Comparison of ENCODE assay signal across 15 mouse cellular contexts in genomic region chr17:27518700-27519595, GRCm38 (mm10). TPM values are rescaled to one million over a fixed set of nuclear protein-coding genes. Genes with fewer than 3 reads are reported as not detected.
A peak's percentile ranks its signal among the peaks of the same experiment; 100 is the strongest.
DNase-seq lines count a peak whose midpoint lies in the region; ATAC-seq and TF ChIP-seq lines count a peak whose summit lies in the region.
"Had no signal": no experiment of that assay in that cellular context is flagged by ENCODE, and none has a peak within 500 bp of the region (broad histone marks: within the 10 kb centered on the region; RNA-seq: fewer than 3 reads in every experiment).

No protein-coding gene starts in this region.

- H3K9me3 ChIP-seq in lung, embryonic 15.5 days: no peaks in the 10 kb centered on the region
- no peaks in the 10 kb centered on the region for H3K9me3 ChIP-seq in hindbrain, embryonic 10.5 days
- no peaks in the 10 kb centered on the region for H3K9me3 ChIP-seq in midbrain, embryonic 10.5 days (replicated peaks)
- no peaks in the 10 kb centered on the region for H3K9me3 ChIP-seq in neural tube, embryonic 13.5 days
- H3K9me3 ChIP-seq in intestine, embryonic 16.5 days (ENCODE audit: control insufficient read depth, low read length): no peaks in the 10 kb centered on the region
- H3K9me3 ChIP-seq: embryonic facial prominence, embryonic 12.5 days; heart, embryonic 15.5 days; limb, embryonic 12.5 days had no signal

- no peak for DNase-seq in lung, adult 18-20 months
- peak; percentile 80 for DNase-seq in hindbrain, embryonic 10.5 days (ENCODE audit: low spot score)
- peak; percentile 82 for DNase-seq in midbrain, embryonic 10.5 days (ENCODE audit: low spot score)
- no peak for DNase-seq in gastrocnemius, adult 2 months
- DNase-seq: cerebellum, adult 11 months; layer of hippocampus, adult 9-11 months; thymus, postnatal 25 days had no signal

- H3K4me3 ChIP-seq in lung, embryonic 15.5 days: no peak overlapping the region
- peak overlapping the region; percentile 4 for H3K4me3 ChIP-seq in hindbrain, embryonic 10.5 days
- H3K4me3 ChIP-seq in midbrain, embryonic 10.5 days: peak overlapping the region; percentile 23; the same call in 1 of the 2 replicates
- no peak overlapping the region for H3K4me3 ChIP-seq in neural tube, embryonic 13.5 days
- no peak overlapping the region for H3K4me3 ChIP-seq in intestine, embryonic 16.5 days (ENCODE audit: low read length)
- H3K4me3 ChIP-seq in gastrocnemius, adult 2 months: no peak overlapping the region
- H3K4me3 ChIP-seq: embryonic facial prominence, embryonic 12.5 days; heart, embryonic 15.5 days; limb, embryonic 12.5 days had no signal

- H3K9ac ChIP-seq in lung, embryonic 15.5 days: no peak overlapping the region
- H3K9ac ChIP-seq in neural tube, embryonic 13.5 days: 0 out of 2 replicates have a peak overlapping the region, but pooled peaks have one; percentile 1
- no peak overlapping the region for H3K9ac ChIP-seq in intestine, embryonic 16.5 days (ENCODE audit: low read depth, low read length)
- H3K9ac ChIP-seq: embryonic facial prominence, embryonic 12.5 days; heart, embryonic 15.5 days; limb, embryonic 12.5 days had no signal

- peaks cover 83% of the 10 kb centered on the region for H3K27me3 ChIP-seq in lung, embryonic 15.5 days
- peaks cover 78% of the 10 kb centered on the region for H3K27me3 ChIP-seq in hindbrain, embryonic 10.5 days (ENCODE audit: insufficient read depth, poor library complexity, severe bottlenecking)
- H3K27me3 ChIP-seq in midbrain, embryonic 10.5 days (ENCODE audit: low read depth, poor library complexity, severe bottlenecking): peaks cover 76% of the 10 kb centered on the region
- peaks cover 61% of the 10 kb centered on the region for H3K27me3 ChIP-seq in neural tube, embryonic 13.5 days
- peaks cover 30% of the 10 kb centered on the region for H3K27me3 ChIP-seq in intestine, embryonic 16.5 days (replicated peaks; ENCODE audit: control insufficient read depth, insufficient read depth, low read length)

- no peak overlapping the region for H3K4me2 ChIP-seq in lung, embryonic 15.5 days
- no peak overlapping the region for H3K4me2 ChIP-seq in neural tube, embryonic 13.5 days
- no peak overlapping the region for H3K4me2 ChIP-seq in intestine, embryonic 16.5 days (ENCODE audit: low read depth, low read length)
- H3K4me2 ChIP-seq: embryonic facial prominence, embryonic 12.5 days; heart, embryonic 15.5 days; limb, embryonic 12.5 days had no signal

- peaks cover 13% of the 10 kb centered on the region for H3K4me1 ChIP-seq in lung, embryonic 15.5 days
- peaks cover 55% of the 10 kb centered on the region for H3K4me1 ChIP-seq in hindbrain, embryonic 10.5 days (replicated peaks)
- peaks cover 56% of the 10 kb centered on the region for H3K4me1 ChIP-seq in midbrain, embryonic 10.5 days
- H3K4me1 ChIP-seq in neural tube, embryonic 13.5 days (replicated peaks): peaks cover 28% of the 10 kb centered on the region
- no peaks in the 10 kb centered on the region for H3K4me1 ChIP-seq in intestine, embryonic 16.5 days (ENCODE audit: control insufficient read depth, insufficient read depth, low read length)

- TF ChIP-seq CTCF in gastrocnemius, adult 2 months (IDR thresholded peaks at IDR 0.05): no peak

- no peak overlapping the region for H3K27ac ChIP-seq in lung, embryonic 15.5 days
- H3K27ac ChIP-seq in hindbrain, embryonic 10.5 days: peak overlapping the region; percentile 85
- H3K27ac ChIP-seq in midbrain, embryonic 10.5 days (replicated peaks): peak overlapping the region; percentile 76
- H3K27ac ChIP-seq in neural tube, embryonic 13.5 days (replicated peaks): no peak overlapping the region
- no peak overlapping the region for H3K27ac ChIP-seq in intestine, embryonic 16.5 days (ENCODE audit: low read length)
- no peak overlapping the region for H3K27ac ChIP-seq in gastrocnemius, adult 2 months
- H3K27ac ChIP-seq: embryonic facial prominence, embryonic 12.5 days; heart, embryonic 15.5 days; kidney, postnatal 0 days; limb, embryonic 12.5 days had no signal

- ATAC-seq in lung, embryonic 15.5 days (ENCODE audit: borderline replicate concordance, extremely low read depth, low FRiP score, low TSS enrichment): peak; percentile 9; the same call in 1 of the 2 replicates
- no peak for ATAC-seq in neural tube, embryonic 13.5 days (ENCODE audit: low read depth)
- ATAC-seq in intestine, embryonic 16.5 days: no peak

- WGBS in lung, embryonic 15.5 days: 41% methylated on average over 15 of the region's 15 CpGs
- 19% methylated on average over 15 of the region's 15 CpGs for whole genome bisulfite sequencing in hindbrain, embryonic 10.5 days
- WGBS in midbrain, embryonic 10.5 days: 27% methylated on average over 15 of the region's 15 CpGs
- WGBS in neural tube, embryonic 13.5 days: 32% methylated on average over 15 of the region's 15 CpGs
- WGBS in intestine, embryonic 16.5 days: 47% methylated on average over 15 of the region's 15 CpGs

- H3K36me3 ChIP-seq in lung, embryonic 15.5 days: no peaks in the 10 kb centered on the region
- H3K36me3 ChIP-seq in hindbrain, embryonic 10.5 days: no peaks in the 10 kb centered on the region
- H3K36me3 ChIP-seq in midbrain, embryonic 10.5 days: no peaks in the 10 kb centered on the region
- no peaks in the 10 kb centered on the region for H3K36me3 ChIP-seq in neural tube, embryonic 13.5 days
- H3K36me3 ChIP-seq in intestine, embryonic 16.5 days (ENCODE audit: control insufficient read depth, insufficient read depth, low read length): no peaks in the 10 kb centered on the region
- H3K36me3 ChIP-seq: embryonic facial prominence, embryonic 12.5 days; heart, embryonic 15.5 days; limb, embryonic 12.5 days had no signal

- intact Hi-C loops in gastrocnemius, adult 2 months (cut with DNase I): loop anchor here (10.0 kb wide), 1 partner anchor 384 kb away; the partner anchor contains the start of gene Uqcc2

RNA-seq across cellular contexts. Expression of gene Grm4, which starts 2.3 kb away (rescaled TPM):
- polyA plus RNA-seq in lung, embryonic 15.5 days (2015; fragmentation: Nextera tagmentation; extraction: Ambion mirVana): 0.06 and 0.07 TPM in 2 replicates
- 2.2 and 4.2 TPM in 2 replicates for polyA plus RNA-seq in hindbrain, embryonic 10.5 days (2016; fragmentation: Nextera tagmentation; extraction: Ambion mirVana)
- 2.8 and 3.5 TPM in 2 replicates for polyA plus RNA-seq in midbrain, embryonic 10.5 days (2016; fragmentation: Nextera tagmentation; extraction: Ambion mirVana)
- polyA plus RNA-seq in neural tube, embryonic 13.5 days (2015; fragmentation: Nextera tagmentation; extraction: Ambion mirVana): 3.5 and 4.3 TPM in 2 replicates
- 0.40 and 0.44 TPM in 2 replicates for polyA plus RNA-seq in intestine, embryonic 16.5 days (2015; fragmentation: Nextera tagmentation; extraction: Ambion mirVana)
- not detected for total RNA-seq in gastrocnemius, adult 2 months (2021)
- polyA plus RNA-seq: liver, embryonic 16.5 days had no signal

RNA-seq across cellular contexts. Expression of gene Hmga1, which starts 37.3 kb away (rescaled TPM):
- polyA plus RNA-seq in lung, embryonic 15.5 days (2015; fragmentation: Nextera tagmentation; extraction: Ambion mirVana): 238 and 240 TPM in 2 replicates
- polyA plus RNA-seq in hindbrain, embryonic 10.5 days (2016; fragmentation: Nextera tagmentation; extraction: Ambion mirVana): 541 and 748 TPM in 2 replicates
- 620 and 831 TPM in 2 replicates for polyA plus RNA-seq in midbrain, embryonic 10.5 days (2016; fragmentation: Nextera tagmentation; extraction: Ambion mirVana)
- 121 and 127 TPM in 2 replicates for polyA plus RNA-seq in neural tube, embryonic 13.5 days (2015; fragmentation: Nextera tagmentation; extraction: Ambion mirVana)
- polyA plus RNA-seq in intestine, embryonic 16.5 days (2015; fragmentation: Nextera tagmentation; extraction: Ambion mirVana): 286 and 319 TPM in 2 replicates
- total RNA-seq in gastrocnemius, adult 2 months (2021): 10 to 100 TPM; 29.6 to 34.1 TPM

RNA-seq across cellular contexts. Expression of gene AI413582, which starts 46.6 kb away (rescaled TPM):
- 20.1 and 21.4 TPM in 2 replicates for polyA plus RNA-seq in lung, embryonic 15.5 days (2015; fragmentation: Nextera tagmentation; extraction: Ambion mirVana)
- polyA plus RNA-seq in hindbrain, embryonic 10.5 days (2016; fragmentation: Nextera tagmentation; extraction: Ambion mirVana): 19.1 and 23.9 TPM in 2 replicates
- polyA plus RNA-seq in midbrain, embryonic 10.5 days (2016; fragmentation: Nextera tagmentation; extraction: Ambion mirVana): 16.4 and 19.2 TPM in 2 replicates
- 41.3 and 46.0 TPM in 2 replicates for polyA plus RNA-seq in neural tube, embryonic 13.5 days (2015; fragmentation: Nextera tagmentation; extraction: Ambion mirVana)
- polyA plus RNA-seq in intestine, embryonic 16.5 days (2015; fragmentation: Nextera tagmentation; extraction: Ambion mirVana): 39.7 and 46.7 TPM in 2 replicates
- 1 to 10 TPM; 3.0 to 3.3 TPM for total RNA-seq in gastrocnemius, adult 2 months (2021)

Comparison
In these comparisons a context has a peak if more than half of its experiments do, and no peak if none do; other contexts are left out.
1. H3K27ac ChIP-seq: peak in hindbrain, embryonic 10.5 days (single experiment) and midbrain, embryonic 10.5 days (single experiment); none in lung, embryonic 15.5 days (single experiment), neural tube, embryonic 13.5 days (single experiment), intestine, embryonic 16.5 days (single experiment) and gastrocnemius, adult 2 months (single experiment).
2. H3K4me3 ChIP-seq: peak in hindbrain, embryonic 10.5 days (single experiment) and midbrain, embryonic 10.5 days (single experiment); none in lung, embryonic 15.5 days (single experiment), neural tube, embryonic 13.5 days (single experiment), intestine, embryonic 16.5 days (single experiment) and gastrocnemius, adult 2 months (single experiment).
3. DNase-seq: peak in hindbrain, embryonic 10.5 days (single experiment) and midbrain, embryonic 10.5 days (single experiment); none in lung, adult 18-20 months (0 of 2) and gastrocnemius, adult 2 months (single experiment).